Mouse (Mus musculus) kidney, adult 9 months (tissue): ENCODE measurements at regions not wholly inside any gene's neighbourhood (a gene's known extent, or its start where the extent isn't known, plus 50 kb on each side); places are given as distances from the start of the nearest gene placed in this dataset.

Source experiments
- DNase-seq: peaks from one replicate; pipeline ENCODE4 v3.0.0; 2022

DNA sequence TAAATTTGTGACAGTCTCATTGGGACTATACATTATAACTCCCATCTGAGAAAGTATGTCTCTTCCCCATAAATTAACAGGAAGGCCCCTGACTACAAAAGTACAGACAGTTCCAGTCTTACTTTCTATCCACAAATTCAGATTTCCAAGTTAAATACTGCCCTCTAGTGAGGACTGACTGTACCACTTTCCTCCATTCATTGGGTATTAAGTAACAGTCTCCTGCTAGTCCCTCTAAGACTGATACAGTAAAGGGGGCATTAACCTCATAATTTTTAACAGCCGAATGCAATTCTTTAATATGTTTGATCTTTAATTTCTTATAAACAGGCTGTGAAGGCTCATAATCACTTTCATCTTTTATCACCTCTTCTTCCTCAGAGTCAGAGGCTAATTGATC lies 131.0 kb upstream of the Adcyap1 start:
- DNase-seq = peak; percentile 50

DNA sequence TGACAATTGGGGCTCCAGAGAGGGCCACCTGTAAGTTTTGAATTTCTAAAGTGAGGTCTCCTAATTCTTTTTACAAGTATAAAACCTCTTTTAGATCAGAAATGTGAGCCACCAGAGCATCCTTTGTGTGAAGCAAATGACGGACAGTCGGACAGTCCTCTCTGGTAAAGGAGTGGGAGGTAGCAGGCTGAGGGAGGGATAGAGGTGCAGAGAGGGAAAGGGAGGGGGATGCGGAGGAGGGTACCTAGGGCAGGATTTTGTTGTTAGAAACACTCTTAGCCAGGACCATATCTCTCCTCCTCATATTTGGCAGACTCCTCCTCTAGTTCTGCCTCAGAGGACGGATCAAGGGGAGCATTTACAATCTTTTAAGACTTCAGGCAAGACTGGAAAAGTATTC lies 130.3 kb upstream of the Adcyap1 start:
- DNase-seq = no peak

- DNase-seq = no peak
Observed at GRCm38 (mm10) chr17:93084048-93084447, 114.8 kb upstream of the Adcyap1 start.

DNA sequence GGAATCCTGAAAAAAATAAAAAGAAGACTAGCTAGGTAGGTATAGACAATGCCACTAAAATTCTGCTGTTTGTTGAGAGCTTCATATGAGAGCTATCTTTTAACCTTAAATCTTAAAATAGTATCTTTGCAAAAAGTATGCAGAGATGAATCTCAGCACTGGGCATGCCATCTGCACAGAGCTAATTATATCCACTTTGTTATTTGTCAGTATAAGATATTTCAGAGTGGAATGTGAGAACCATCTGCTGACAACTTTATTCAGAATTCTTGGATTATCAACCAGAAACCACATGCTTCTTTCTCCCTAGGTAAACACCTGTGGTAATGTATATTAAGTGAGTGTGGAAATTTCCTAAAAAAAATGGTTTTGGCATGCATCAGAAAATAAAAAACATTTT lies 94.3 kb upstream of the Adcyap1 start:
- DNase-seq = no peak

DNA sequence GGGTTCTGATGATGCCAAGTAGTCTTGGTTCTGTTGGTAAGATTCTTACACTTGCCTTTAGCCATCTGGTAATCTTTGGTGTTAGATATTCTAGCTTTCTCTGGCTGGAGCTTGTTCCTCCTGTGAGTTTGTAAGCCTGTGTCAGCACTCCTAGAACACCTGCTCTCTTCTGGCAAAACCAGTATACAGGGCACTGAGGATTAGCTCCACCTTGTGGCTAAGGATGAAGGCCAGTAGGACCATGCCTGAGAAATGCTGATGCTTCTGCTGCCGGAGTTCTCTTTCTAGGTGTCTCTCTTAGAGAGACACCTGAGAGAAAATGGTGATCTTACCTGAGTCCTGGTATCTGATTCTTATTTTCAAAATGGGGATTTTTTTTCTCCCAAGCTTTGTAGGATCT lies 58.8 kb upstream of the Adcyap1 start:
- DNase-seq = no peak

- DNase-seq = peak; percentile 28
Observed at GRCm38 (mm10) chr17:93141125-93141524, 57.7 kb upstream of the Adcyap1 start.
